Mouse (Mus musculus): ENCODE results near the gene Map2. TPM values are rescaled to one million over a fixed set of nuclear protein-coding genes. Genes with fewer than 3 reads are reported as not detected.

Gene Map2
- 7.4 TPM for polyA plus RNA-seq (2017; shearing (Covaris generic))

GRCm38 (mm10) chr1:66175041-66175665, at the start of gene Map2:
Gene Map2 (plus strand): TSS chr1:66175273.

GRCm38 (mm10) chr1:66467821-66468703, 293.0 kb downstream of the Map2 start, which contains the start of gene Unc80:
Gene Unc80 (plus strand): TSS chr1:66468367.

Other genes with a start within 250 kb of the Map2 start
- gene Crygf, start 248.8 kb upstream of the Map2 start, polyA plus RNA-seq (2017; shearing (Covaris generic)) = not detected